Mouse (Mus musculus) E14TG2a.4 (cell line): ENCODE results near the gene Nkx6-1.

Source experiments
- CTCF ChIP-seq: conservative IDR thresholded peaks from 2 replicates; pipeline ENCODE4 v1.5.1; 2014; ENCODE audit warnings: low read length
- NANOG ChIP-seq: IDR thresholded peaks from 2 replicates; pipeline ENCODE4 v1.6.1; 2014; ENCODE audit warnings: borderline replicate concordance, low read length, mixed read lengths
- POU5F1 ChIP-seq: IDR thresholded peaks from 2 replicates; pipeline ENCODE4 v1.6.1; 2014; ENCODE audit warnings: low read length, borderline replicate concordance

DNA sequence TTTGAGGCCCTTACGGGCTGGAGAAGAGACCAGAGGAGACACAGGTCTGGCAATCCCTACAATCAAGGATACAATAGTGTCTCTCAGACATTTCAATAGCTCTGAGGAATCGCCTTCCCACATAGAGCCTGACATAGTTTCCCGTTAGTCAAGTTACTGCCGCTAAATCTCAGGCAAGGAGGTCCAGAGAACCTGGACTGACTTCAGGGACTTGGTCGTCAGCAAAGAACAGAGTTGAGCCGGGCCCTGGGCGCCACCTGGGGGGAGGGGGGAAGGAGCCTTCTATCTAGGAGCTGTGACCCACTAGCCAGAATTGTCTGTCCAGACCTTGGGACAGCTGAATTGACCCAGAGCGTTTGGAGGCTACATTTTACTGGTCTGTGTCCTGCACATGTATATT is 2.3 kb downstream of the Nkx6-1 start:
- TF ChIP-seq POU5F1 (no peak), CTCF (no peak), NANOG (no peak)
